Mouse (Mus musculus): ENCODE measurements around the gene Csnk1g1.

DNA sequence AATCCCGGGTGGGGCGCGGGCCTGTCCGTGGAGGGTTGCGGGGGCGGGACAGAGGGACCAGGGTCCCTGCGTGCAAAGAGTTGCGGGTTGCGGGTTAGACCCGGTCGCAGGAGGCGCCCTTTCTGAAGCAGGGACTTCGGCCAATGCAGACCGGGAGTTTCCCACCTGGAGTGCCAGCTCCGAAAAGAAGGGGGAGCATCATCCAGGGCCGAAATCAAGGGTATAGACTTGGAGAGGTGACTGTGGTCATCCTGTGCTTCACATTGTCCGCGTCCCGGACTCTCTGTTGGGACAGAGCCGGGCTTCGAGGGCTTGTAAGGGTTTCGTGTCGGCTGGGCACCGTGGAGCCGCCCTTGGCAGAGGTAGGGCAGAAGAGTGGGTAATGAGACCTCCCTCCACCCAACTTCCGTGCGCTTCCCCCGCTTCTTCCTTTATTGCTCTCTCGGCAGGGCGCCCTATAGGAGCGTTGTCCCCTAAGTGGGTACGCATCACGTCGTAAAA, 627 bp downstream of the Csnk1g1 start:
- TF ChIP-seq CTCF (IDR thresholded peaks at IDR 0.05; ENCODE audit: extremely low read depth, insufficient read depth, low read length) (no peak), POLR2A (IDR thresholded peaks at IDR 0.05; ENCODE audit: extremely low read depth, insufficient read depth, low read length) (no peak)
